Mouse (Mus musculus): ENCODE data around the gene Omt2b. TPM values are rescaled to one million over a fixed set of nuclear protein-coding genes. Genes with fewer than 3 reads are reported as not detected.
"Not testable (repeated sequence)": the region's sequence is repeated elsewhere in the genome, so short reads cannot be mapped to it uniquely, and the experiment has no call there.

The Omt2b gene
- polyA plus RNA-seq, 1 experiment from 2014 or later = not detected

GRCm38 (mm10) chr9:78296089-78296488 is 31.3 kb upstream of the Omt2b start:
- H3K4me1 ChIP-seq (ENCODE audit: insufficient read depth); H3K9me3 ChIP-seq (ENCODE audit: low read length); H3K9ac ChIP-seq (replicated peaks); H3K27me3 ChIP-seq (ENCODE audit: insufficient read depth, low read length); H3K4me2 ChIP-seq (ENCODE audit: low read depth, low read length); H3K4me3 ChIP-seq (ENCODE audit: low read depth, low read length); H3K36me3 ChIP-seq (replicated peaks; ENCODE audit: insufficient read depth, low read length); H3K27ac ChIP-seq (ENCODE audit: low read depth); ATAC-seq: not testable (repeated sequence)
- DNase-seq = peak; percentile 65
- WGBS (ENCODE audit: insufficient replicate concordance) = 9% methylated on average over 6 of the region's 6 CpGs
- peak; percentile 73 for TF ChIP-seq CTCF (IDR thresholded peaks at IDR 0.05; ENCODE audit: low read depth)

GRCm38 (mm10) chr9:78298232-78298631 is 29.2 kb upstream of the Omt2b start:
- no peaks in the 10 kb centered on the region for H3K9me3 ChIP-seq (ENCODE audit: low read length)
- H3K4me1 ChIP-seq (ENCODE audit: insufficient read depth) = no peaks in the 10 kb centered on the region
- no peak overlapping the region for H3K9ac ChIP-seq (replicated peaks)
- H3K27ac ChIP-seq (ENCODE audit: low read depth) = no peak overlapping the region
- WGBS (ENCODE audit: insufficient replicate concordance) = 74% methylated on average over 1 of the region's 1 CpGs
- no peak for DNase-seq
- H3K4me2 ChIP-seq (ENCODE audit: low read depth, low read length) = no peak overlapping the region
- no peak for ATAC-seq
- no peaks in the 10 kb centered on the region for H3K36me3 ChIP-seq (replicated peaks; ENCODE audit: insufficient read depth, low read length)
- H3K4me3 ChIP-seq (ENCODE audit: low read depth, low read length) = no peak overlapping the region
- no peak for TF ChIP-seq EP300 (IDR thresholded peaks at IDR 0.05; ENCODE audit: low read depth)
- TF ChIP-seq CTCF (IDR thresholded peaks at IDR 0.05; ENCODE audit: low read depth) = no peak
- H3K27me3 ChIP-seq (ENCODE audit: insufficient read depth, low read length) = no peaks in the 10 kb centered on the region

- not testable (repeated sequence) for ATAC-seq; H3K27me3 ChIP-seq (ENCODE audit: insufficient read depth, low read length); H3K27ac ChIP-seq (ENCODE audit: low read depth); H3K4me1 ChIP-seq (ENCODE audit: insufficient read depth); H3K9me3 ChIP-seq (ENCODE audit: low read length); H3K36me3 ChIP-seq (replicated peaks; ENCODE audit: insufficient read depth, low read length); H3K9ac ChIP-seq (replicated peaks); H3K4me2 ChIP-seq (ENCODE audit: low read depth, low read length); DNase-seq; H3K4me3 ChIP-seq (ENCODE audit: low read depth, low read length)
- WGBS (ENCODE audit: insufficient replicate concordance) = 46% methylated on average over 1 of the region's 1 CpGs
These were observed 28.2 kb upstream of the Omt2b start for GRCm38 (mm10) chr9:78299143-78299542.

- not testable (repeated sequence) for H3K27ac ChIP-seq (ENCODE audit: low read depth); H3K4me2 ChIP-seq (ENCODE audit: low read depth, low read length); H3K36me3 ChIP-seq (replicated peaks; ENCODE audit: insufficient read depth, low read length); DNase-seq; H3K27me3 ChIP-seq (ENCODE audit: insufficient read depth, low read length); ATAC-seq; H3K9ac ChIP-seq (replicated peaks); H3K9me3 ChIP-seq (ENCODE audit: low read length); H3K4me1 ChIP-seq (ENCODE audit: insufficient read depth); H3K4me3 ChIP-seq (ENCODE audit: low read depth, low read length)
- WGBS (ENCODE audit: insufficient replicate concordance) = 52% methylated on average over 1 of the region's 3 CpGs
These were observed 19.3 kb upstream of the Omt2b start for GRCm38 (mm10) chr9:78308122-78308521.

- Histone ChIP-seq H3K27ac (ENCODE audit: low read depth) (no peak within 1 kb of the TSS), H3K27me3 (ENCODE audit: insufficient read depth, low read length) (no peaks in the 10 kb centered on the region), H3K4me2 (ENCODE audit: low read depth, low read length) (no peak within 1 kb of the TSS), H3K9ac (replicated peaks) (no peak within 1 kb of the TSS), H3K9me3 (ENCODE audit: low read length) (no peaks in the 10 kb centered on the region), H3K4me3 (ENCODE audit: low read depth, low read length) (no peak within 1 kb of the TSS), H3K36me3 (replicated peaks; ENCODE audit: insufficient read depth, low read length) (no peaks in the 10 kb centered on the region), H3K4me1 (ENCODE audit: insufficient read depth) (no peaks in the 10 kb centered on the region)
- 67% methylated on average over 2 of the region's 2 CpGs for WGBS (ENCODE audit: insufficient replicate concordance)
- ATAC-seq (no peak), DNase-seq (no peak)
- TF ChIP-seq EP300 (IDR thresholded peaks at IDR 0.05; ENCODE audit: low read depth) (no peak), CTCF (IDR thresholded peaks at IDR 0.05; ENCODE audit: low read depth) (no peak)
These were observed 12.7 kb upstream of the Omt2b start, which contains the start of gene Omt2a for GRCm38 (mm10) chr9:78314696-78315095. TSS of gene Omt2a (minus strand) at chr9:78314796.

GRCm38 (mm10) chr9:78319499-78319898 is 7.9 kb upstream of the Omt2b start:
- ATAC-seq (no peak), DNase-seq (no peak)
- Histone ChIP-seq H3K27ac (ENCODE audit: low read depth) (no peak overlapping the region), H3K36me3 (replicated peaks; ENCODE audit: insufficient read depth, low read length) (no peaks in the 10 kb centered on the region), H3K9me3 (ENCODE audit: low read length) (no peaks in the 10 kb centered on the region), H3K4me3 (ENCODE audit: low read depth, low read length) (no peak overlapping the region), H3K4me2 (ENCODE audit: low read depth, low read length) (no peak overlapping the region), H3K9ac (replicated peaks) (no peak overlapping the region), H3K4me1 (ENCODE audit: insufficient read depth) (no peaks in the 10 kb centered on the region), H3K27me3 (ENCODE audit: insufficient read depth, low read length) (no peaks in the 10 kb centered on the region)
- TF ChIP-seq CTCF (IDR thresholded peaks at IDR 0.05; ENCODE audit: low read depth) (peak; percentile 64), EP300 (IDR thresholded peaks at IDR 0.05; ENCODE audit: low read depth) (no peak)
- 15% methylated on average over 1 of the region's 1 CpGs for WGBS (ENCODE audit: insufficient replicate concordance)

GRCm38 (mm10) chr9:78337050-78337449 is 9.7 kb downstream of the Omt2b start:
- H3K4me1 ChIP-seq (ENCODE audit: insufficient read depth); H3K27me3 ChIP-seq (ENCODE audit: insufficient read depth, low read length); H3K4me2 ChIP-seq (ENCODE audit: low read depth, low read length); H3K9ac ChIP-seq (replicated peaks); DNase-seq; H3K4me3 ChIP-seq (ENCODE audit: low read depth, low read length); H3K9me3 ChIP-seq (ENCODE audit: low read length); H3K27ac ChIP-seq (ENCODE audit: low read depth); H3K36me3 ChIP-seq (replicated peaks; ENCODE audit: insufficient read depth, low read length): not testable (repeated sequence)
- peak; percentile 47; the same call in 1 of the 2 replicates for ATAC-seq
